Mouse (Mus musculus): ENCODE results near the gene Them7.

GRCm38 (mm10) chr2:105212839-105213238, 11.3 kb upstream of the Them7 start:
- no peak for TF ChIP-seq POLR2A (IDR thresholded peaks at IDR 0.05; ENCODE audit: insufficient read depth, low read depth, low read length)
- no peak for TF ChIP-seq CTCF (IDR thresholded peaks at IDR 0.05; ENCODE audit: insufficient read depth, low read depth, low read length)

Data from olfactory bulb, adult 2 months (tissue).